Mouse (Mus musculus): ENCODE measurements around the gene Wbp2.

DNA sequence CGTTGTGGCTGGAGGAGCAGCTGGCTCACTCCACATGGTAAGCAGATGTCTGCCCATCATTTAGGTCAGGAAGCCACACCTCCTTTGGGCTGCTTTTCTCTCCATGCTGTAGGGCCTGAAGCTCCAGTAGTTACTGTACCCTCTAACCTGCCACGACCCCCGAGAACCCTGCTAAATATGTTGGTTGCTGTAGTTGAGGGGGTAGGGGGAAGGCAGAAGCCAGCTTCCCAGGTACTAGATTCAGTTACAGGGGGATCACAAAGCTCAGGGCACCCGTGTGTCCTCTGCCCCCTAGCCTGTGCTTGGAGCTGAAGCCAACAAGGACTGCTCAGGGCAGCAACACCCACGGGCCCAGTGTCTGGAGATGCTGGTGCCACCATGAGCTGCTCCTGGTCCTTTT is 46.7 kb upstream of the Wbp2 start:
- TF ChIP-seq CTCF (IDR thresholded peaks at IDR 0.05; ENCODE audit: insufficient read depth, low read length), result no peak
- TF ChIP-seq POLR2A (IDR thresholded peaks at IDR 0.05; ENCODE audit: borderline replicate concordance, extremely low read depth, low read depth, low read length), result no peak
